8 mouse cellular contexts compared by ENCODE assay signal in the genomic region with DNA sequence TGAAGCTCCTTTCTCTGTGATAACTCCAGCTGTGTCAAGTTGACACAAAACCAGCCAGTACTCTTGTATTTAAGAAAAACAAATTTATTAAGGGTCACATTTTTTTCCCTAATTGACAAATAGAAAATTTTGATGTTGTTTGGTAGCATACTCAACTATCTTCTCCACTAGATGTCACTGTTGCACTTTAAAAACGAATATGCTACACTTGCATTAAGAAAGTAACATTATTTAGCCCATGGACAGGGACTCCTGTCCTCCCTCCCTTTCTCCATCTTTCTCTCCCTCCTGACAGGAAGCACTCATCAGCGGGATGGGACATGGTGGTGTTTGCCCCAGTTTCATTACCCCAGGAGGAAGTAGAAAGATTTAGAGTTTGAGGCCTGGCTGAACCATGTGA. TPM values are rescaled to one million over a fixed set of nuclear protein-coding genes. Genes with fewer than 3 reads are reported as not detected.
DNase-seq lines count a peak whose midpoint lies in the region; ATAC-seq and TF ChIP-seq lines count a peak whose summit lies in the region.
"Not testable (repeated sequence)": the region's sequence is repeated elsewhere in the genome, so short reads cannot be mapped to it uniquely, and the experiment has no call there.

No protein-coding gene starts in this region.

- not testable (repeated sequence) for H3K4me1 ChIP-seq in E14TG2a.4 (replicated peaks; ENCODE audit: low read depth, low read length); intestine, postnatal 0 days (replicated peaks; ENCODE audit: control insufficient read depth, insufficient read depth, low read length); liver, adult 2 months (ENCODE audit: control insufficient read depth, insufficient read depth, low read length); midbrain, embryonic 13.5 days (replicated peaks)

- peak; percentile 88 for DNase-seq in brain, embryonic 14.5 days (ENCODE audit: low read depth)
- DNase-seq in embryo, embryonic 11.5 days (ENCODE audit: low read depth, low spot score): peak; percentile 46
- peak; percentile 61 for DNase-seq in liver, adult 2 months (ENCODE audit: extremely low read depth, low read depth, low spot score)
- DNase-seq in thymus, postnatal 0 days (ENCODE audit: low spot score): peak; percentile 62

- not testable (repeated sequence) for H3K36me3 ChIP-seq in E14TG2a.4 (ENCODE audit: insufficient read depth, low read length); intestine, postnatal 0 days (ENCODE audit: control insufficient read depth, insufficient read depth); liver, adult 2 months (ENCODE audit: control insufficient read depth, insufficient read depth, low read length); midbrain, embryonic 13.5 days

- H3K27ac ChIP-seq in intestine, postnatal 0 days (ENCODE audit: low read depth, low read length); liver, adult 2 months (replicated peaks; ENCODE audit: insufficient read depth, low read depth, low read length); midbrain, embryonic 13.5 days: not testable (repeated sequence)

- not testable (repeated sequence) for H3K4me3 ChIP-seq in E14TG2a.4 (replicated peaks; ENCODE audit: low read length); intestine, postnatal 0 days (ENCODE audit: low read depth, low read length); liver, adult 2 months (ENCODE audit: insufficient read depth, low read depth, low read length); midbrain, embryonic 13.5 days (replicated peaks)

- TF ChIP-seq POLR2A in brain, embryonic 14.5 days (IDR thresholded peaks at IDR 0.05; ENCODE audit: borderline replicate concordance, extremely low read depth, insufficient read depth, insufficient read length, poor library complexity, severe bottlenecking); liver, adult 2 months (IDR thresholded peaks at IDR 0.05; ENCODE audit: extremely low read depth, insufficient read depth, low read length): not testable (repeated sequence)

- H3K9ac ChIP-seq in intestine, postnatal 0 days (ENCODE audit: low read depth, low read length); liver, adult 2 months (ENCODE audit: low read depth, low read length); midbrain, embryonic 13.5 days (replicated peaks): not testable (repeated sequence)

- not testable (repeated sequence) for H3K9me3 ChIP-seq in E14TG2a.4 (ENCODE audit: low read length); intestine, postnatal 0 days (ENCODE audit: control insufficient read depth); midbrain, embryonic 13.5 days

- H3K27me3 ChIP-seq in E14TG2a.4 (ENCODE audit: insufficient read depth, low read length); intestine, postnatal 0 days (replicated peaks; ENCODE audit: control insufficient read depth, insufficient read depth, low read length); liver, adult 2 months (ENCODE audit: control insufficient read depth, insufficient read depth, low read length); midbrain, embryonic 13.5 days: not testable (repeated sequence)

- 0% methylated on average over 2 of the region's 2 CpGs for WGBS in intestine, postnatal 0 days
- 0% methylated on average over 2 of the region's 2 CpGs for WGBS in liver, adult 2 months
- WGBS in midbrain, embryonic 13.5 days: 0% methylated on average over 2 of the region's 2 CpGs

- peak; percentile 30 for TF ChIP-seq CTCF in E14TG2a.4 (conservative IDR thresholded peaks at IDR 0.05; ENCODE audit: low read length)
- TF ChIP-seq CTCF in brain, embryonic 14.5 days (IDR thresholded peaks at IDR 0.05; ENCODE audit: borderline replicate concordance, extremely low read depth, insufficient read depth, insufficient read length): not testable (repeated sequence)
- TF ChIP-seq CTCF in intestine, postnatal 0 days (IDR thresholded peaks at IDR 0.05; ENCODE audit: low read depth): peak; percentile 66
- TF ChIP-seq CTCF in liver, adult 2 months (IDR thresholded peaks at IDR 0.05; ENCODE audit: low read depth, low read length): peak; percentile 45

- peak; percentile 53 for ATAC-seq in granulocyte monocyte progenitor cell, adult 5-6 weeks (replicated peaks; ENCODE audit: poor library complexity, severe bottlenecking)
- not testable (repeated sequence) for ATAC-seq in intestine, postnatal 0 days
- 0 out of 2 replicates have a peak, but pooled peaks have one; percentile 40 for ATAC-seq in midbrain, embryonic 13.5 days

- H3K4me2 ChIP-seq in intestine, postnatal 0 days (replicated peaks; ENCODE audit: low read depth); midbrain, embryonic 13.5 days (replicated peaks): not testable (repeated sequence)

- H3K79me2 ChIP-seq in liver, adult 2 months (ENCODE audit: control insufficient read depth, insufficient read depth, low read length): not testable (repeated sequence)

RNA-seq across cellular contexts. Expression of gene Syne2, which starts 31.3 kb away (rescaled TPM):
- 72.9 and 96.0 TPM in 2 replicates for polyA plus RNA-seq in brain, embryonic 14.5 days (2012; rRNA removed)
- total RNA-seq in granulocyte monocyte progenitor cell, adult 5-6 weeks (2014; fragmentation: Nextera tagmentation): 6.4 and 7.2 TPM in 2 replicates
- total RNA-seq in granulocyte monocyte progenitor cell, adult 5-6 weeks (2017): 6.1 and 9.7 TPM in 2 replicates
- polyA plus RNA-seq in intestine, postnatal 0 days (2015; fragmentation: Nextera tagmentation; extraction: Ambion mirVana): 14.5 and 17.3 TPM in 2 replicates
- total RNA-seq in liver, adult 2 months (2014; rRNA removed): 31.3 and 43.0 TPM in 2 replicates
- 8.1 and 12.0 TPM in 2 replicates for polyA plus RNA-seq in liver, adult 2 months (2012; rRNA removed)
- polyA plus RNA-seq in midbrain, embryonic 13.5 days (2015; fragmentation: Nextera tagmentation; extraction: Ambion mirVana): 74.5 and 84.4 TPM in 2 replicates
- polyA plus RNA-seq in thymus, postnatal 0 days (2015; fragmentation: Nextera tagmentation; extraction: Ambion mirVana): 5.0 and 6.2 TPM in 2 replicates

RNA-seq across cellular contexts. Expression of gene Sgpp1, which starts 51.2 kb away (rescaled TPM):
- polyA plus RNA-seq in brain, embryonic 14.5 days (2012; rRNA removed): 13.2 TPM in 2 replicates
- total RNA-seq in granulocyte monocyte progenitor cell, adult 5-6 weeks (2014; fragmentation: Nextera tagmentation): 43.6 and 52.2 TPM in 2 replicates
- 67.0 and 77.4 TPM in 2 replicates for total RNA-seq in granulocyte monocyte progenitor cell, adult 5-6 weeks (2017)
- 24.1 and 25.2 TPM in 2 replicates for polyA plus RNA-seq in intestine, postnatal 0 days (2015; fragmentation: Nextera tagmentation; extraction: Ambion mirVana)
- 42.8 and 45.7 TPM in 2 replicates for total RNA-seq in liver, adult 2 months (2014; rRNA removed)
- polyA plus RNA-seq in liver, adult 2 months (2012; rRNA removed): 36.1 and 42.2 TPM in 2 replicates
- 6.9 and 7.9 TPM in 2 replicates for polyA plus RNA-seq in midbrain, embryonic 13.5 days (2015; fragmentation: Nextera tagmentation; extraction: Ambion mirVana)
- polyA plus RNA-seq in thymus, postnatal 0 days (2015; fragmentation: Nextera tagmentation; extraction: Ambion mirVana): 30.9 and 33.5 TPM in 2 replicates
